Mouse (Mus musculus): ENCODE measurements around the gene Slc44a3. TPM values are rescaled to one million over a fixed set of nuclear protein-coding genes. Genes with fewer than 3 reads are reported as not detected.

Slc44a3 gene
- total RNA-seq, 1 experiment: 2.3 TPM

DNA sequence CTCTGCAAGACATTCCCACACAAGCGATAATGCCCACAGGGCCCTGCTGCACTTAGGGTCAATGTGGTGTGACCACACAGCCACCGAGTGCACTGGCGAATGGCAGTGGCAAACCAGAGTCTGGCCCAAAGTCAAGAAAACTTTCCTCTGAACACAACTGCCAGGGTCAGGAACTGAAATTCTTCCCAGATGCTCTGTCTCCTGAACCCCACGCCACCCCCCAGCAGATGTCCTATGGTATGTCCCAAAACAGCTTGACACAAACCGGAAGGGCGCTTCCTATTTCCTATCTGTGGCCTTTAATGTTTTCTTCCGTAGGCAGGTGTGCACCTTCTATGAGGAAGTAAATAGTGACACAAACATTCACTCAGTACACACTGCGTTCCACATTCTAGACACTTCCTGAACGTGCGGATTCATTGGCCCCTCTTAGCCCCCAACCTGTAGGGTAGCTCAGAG, 65.1 kb downstream of the Slc44a3 start:
- Histone ChIP-seq H3K9ac (ENCODE audit: insufficient read depth, low read depth, low read length, poor library complexity, severe bottlenecking) (no peak overlapping the region), H3K27ac (ENCODE audit: insufficient read depth, low read depth, low read length, poor library complexity, severe bottlenecking) (no peak overlapping the region)
- DNase-seq (ENCODE audit: low read depth, low spot score): no peak

DNA sequence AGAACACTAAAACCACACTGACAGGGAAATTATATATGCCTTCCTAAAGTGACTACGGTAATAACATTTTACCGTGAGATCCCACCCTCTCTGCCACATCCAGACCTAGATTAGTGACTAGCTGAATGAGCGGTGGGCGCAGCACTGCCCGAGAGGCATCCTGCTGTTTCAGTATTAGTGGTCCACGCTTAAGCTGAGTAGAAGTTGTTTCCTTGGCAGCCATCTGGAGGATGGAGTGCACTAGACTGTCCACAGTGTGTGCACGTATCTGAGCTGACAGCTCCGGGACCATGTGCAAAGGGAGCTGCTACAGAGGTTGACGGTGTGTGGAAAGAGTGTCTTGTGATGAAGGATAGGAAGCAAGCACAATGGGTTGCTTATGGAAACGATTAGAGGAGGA, 66.4 kb downstream of the Slc44a3 start:
- no peak overlapping the region for H3K9ac ChIP-seq (ENCODE audit: insufficient read depth, low read depth, low read length, poor library complexity, severe bottlenecking)
- no peak overlapping the region for H3K4me3 ChIP-seq (ENCODE audit: insufficient read depth in 1 of 2, low read depth in 1 of 2, low read length in 2 of 2, poor library complexity in 1 of 2, severe bottlenecking in 1 of 2)
- no peaks in the 10 kb centered on the region for H3K36me3 ChIP-seq (ENCODE audit: control insufficient read depth, insufficient read depth, low read length, poor library complexity, severe bottlenecking)
- DNase-seq (ENCODE audit: low read depth, low spot score): no peak
- in situ Hi-C loops (cut with MboI; ENCODE audit: low sequenced_read_pairs in 2 of 2, unreplicated experiment in 2 of 2): no loop called here
- no peak overlapping the region for H3K27ac ChIP-seq (ENCODE audit: insufficient read depth, low read depth, low read length, poor library complexity, severe bottlenecking)
- no peaks in the 10 kb centered on the region for H3K9me3 ChIP-seq (ENCODE audit: control insufficient read depth, insufficient read depth, low read depth, low read length)
- peaks cover 5 to 13% of the 10 kb centered on the region in 2 experiments; a peak in 2 of 4 replicates for H3K4me1 ChIP-seq (ENCODE audit: control insufficient read depth in 2 of 2, insufficient read depth in 2 of 2, low read length in 2 of 2, poor library complexity in 1 of 2)
- TF ChIP-seq MAFK (IDR thresholded peaks at IDR 0.05; ENCODE audit: insufficient read depth, low read depth, low read length) (no peak), HCFC1 (IDR thresholded peaks at IDR 0.05; ENCODE audit: borderline replicate concordance, insufficient read depth, low read length) (no peak), CHD2 (IDR thresholded peaks at IDR 0.05; ENCODE audit: low read depth, low read length) (no peak), ZNF384 (IDR thresholded peaks at IDR 0.05; ENCODE audit: low read depth, low read length) (no peak), ZC3H11A (IDR thresholded peaks at IDR 0.05; ENCODE audit: borderline replicate concordance, low read depth, low read length) (no peak)

More for the DNA sequence above, 65.1 kb downstream of the Slc44a3 start:
- no peak overlapping the region for H3K4me3 ChIP-seq (ENCODE audit: insufficient read depth in 1 of 2, low read depth in 1 of 2, low read length in 2 of 2, poor library complexity in 1 of 2, severe bottlenecking in 1 of 2)
- H3K9me3 ChIP-seq (ENCODE audit: control insufficient read depth, insufficient read depth, low read depth, low read length): no peaks in the 10 kb centered on the region
- no peaks in the 10 kb centered on the region for H3K36me3 ChIP-seq (ENCODE audit: control insufficient read depth, insufficient read depth, low read length, poor library complexity, severe bottlenecking)
- in situ Hi-C loops (cut with MboI; ENCODE audit: low sequenced_read_pairs in 2 of 2, unreplicated experiment in 2 of 2): no loop called here
- H3K4me1 ChIP-seq (ENCODE audit: control insufficient read depth in 2 of 2, insufficient read depth in 2 of 2, low read length in 2 of 2, poor library complexity in 1 of 2): peaks cover 5 to 16% of the 10 kb centered on the region in 2 experiments; a peak in 2 of 4 replicates
- TF ChIP-seq ZC3H11A (IDR thresholded peaks at IDR 0.05; ENCODE audit: borderline replicate concordance, low read depth, low read length) (no peak), HCFC1 (IDR thresholded peaks at IDR 0.05; ENCODE audit: borderline replicate concordance, insufficient read depth, low read length) (no peak), ZNF384 (IDR thresholded peaks at IDR 0.05; ENCODE audit: low read depth, low read length) (no peak), MAFK (IDR thresholded peaks at IDR 0.05; ENCODE audit: insufficient read depth, low read depth, low read length) (no peak), CHD2 (IDR thresholded peaks at IDR 0.05; ENCODE audit: low read depth, low read length) (no peak)

- no peak overlapping the region for H3K4me3 ChIP-seq (ENCODE audit: insufficient read depth in 1 of 2, low read depth in 1 of 2, low read length in 2 of 2, poor library complexity in 1 of 2, severe bottlenecking in 1 of 2)
- no peak overlapping the region for H3K27ac ChIP-seq (ENCODE audit: insufficient read depth, low read depth, low read length, poor library complexity, severe bottlenecking)
- H3K4me1 ChIP-seq (ENCODE audit: control insufficient read depth in 2 of 2, insufficient read depth in 2 of 2, low read length in 2 of 2, poor library complexity in 1 of 2): peaks cover 5 to 16% of the 10 kb centered on the region in 2 experiments; a peak in 2 of 4 replicates
- in situ Hi-C loops (cut with MboI; ENCODE audit: low sequenced_read_pairs in 2 of 2, unreplicated experiment in 2 of 2): no loop called here
- H3K9ac ChIP-seq (ENCODE audit: insufficient read depth, low read depth, low read length, poor library complexity, severe bottlenecking): no peak overlapping the region
- TF ChIP-seq ZC3H11A (IDR thresholded peaks at IDR 0.05; ENCODE audit: borderline replicate concordance, low read depth, low read length): no peak
- no peak for DNase-seq (ENCODE audit: low read depth, low spot score)
- H3K36me3 ChIP-seq (ENCODE audit: control insufficient read depth, insufficient read depth, low read length, poor library complexity, severe bottlenecking): no peaks in the 10 kb centered on the region
- H3K9me3 ChIP-seq (ENCODE audit: control insufficient read depth, insufficient read depth, low read depth, low read length): no peaks in the 10 kb centered on the region
Observed at GRCm38 (mm10) chr3:121464733-121465305, 67.4 kb downstream of the Slc44a3 start.

DNA sequence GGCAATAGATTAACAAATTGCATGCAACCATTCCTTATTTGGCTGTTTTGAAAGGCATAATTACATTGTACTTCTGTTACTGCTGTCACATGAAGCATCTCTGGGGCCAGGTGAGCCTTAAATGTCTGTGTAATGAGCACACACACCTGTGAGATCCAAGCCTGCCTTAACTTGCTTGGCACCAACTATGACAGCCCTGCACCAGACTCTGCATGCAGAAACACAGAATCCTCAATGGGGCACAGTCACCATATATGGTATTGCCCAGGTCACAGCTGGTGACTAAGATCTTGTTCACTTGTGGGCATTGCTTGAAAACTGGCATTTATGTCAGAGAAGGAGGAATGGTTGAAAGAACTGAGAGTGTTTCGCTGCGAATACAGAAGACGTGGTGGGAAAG, 69.4 kb downstream of the Slc44a3 start:
- H3K4me3 ChIP-seq (ENCODE audit: insufficient read depth in 1 of 2, low read depth in 1 of 2, low read length in 2 of 2, poor library complexity in 1 of 2, severe bottlenecking in 1 of 2): no peak overlapping the region
- DNase-seq (ENCODE audit: low read depth, low spot score): no peak
- H3K4me1 ChIP-seq (ENCODE audit: control insufficient read depth in 2 of 2, insufficient read depth in 2 of 2, low read length in 2 of 2, poor library complexity in 1 of 2): peaks cover 0 to 17% of the 10 kb centered on the region in 2 experiments; a peak in 1 of 4 replicates
- in situ Hi-C loops (cut with MboI; ENCODE audit: low sequenced_read_pairs in 2 of 2, unreplicated experiment in 2 of 2): no loop called here
- H3K9me3 ChIP-seq (ENCODE audit: control insufficient read depth, insufficient read depth, low read depth, low read length): no peaks in the 10 kb centered on the region
- TF ChIP-seq CHD2 (IDR thresholded peaks at IDR 0.05; ENCODE audit: low read depth, low read length) (no peak), ZNF384 (IDR thresholded peaks at IDR 0.05; ENCODE audit: low read depth, low read length) (no peak), MAFK (IDR thresholded peaks at IDR 0.05; ENCODE audit: insufficient read depth, low read depth, low read length) (no peak), ZC3H11A (IDR thresholded peaks at IDR 0.05; ENCODE audit: borderline replicate concordance, low read depth, low read length) (no peak), HCFC1 (IDR thresholded peaks at IDR 0.05; ENCODE audit: borderline replicate concordance, insufficient read depth, low read length) (no peak)
- H3K27ac ChIP-seq (ENCODE audit: insufficient read depth, low read depth, low read length, poor library complexity, severe bottlenecking): no peak overlapping the region
- H3K36me3 ChIP-seq (ENCODE audit: control insufficient read depth, insufficient read depth, low read length, poor library complexity, severe bottlenecking): peaks cover 8% of the 10 kb centered on the region
- no peak overlapping the region for H3K9ac ChIP-seq (ENCODE audit: insufficient read depth, low read depth, low read length, poor library complexity, severe bottlenecking)

GRCm38 (mm10) chr3:121461477-121461876, 70.7 kb downstream of the Slc44a3 start:
- Histone ChIP-seq H3K4me3 (ENCODE audit: insufficient read depth in 1 of 2, low read depth in 1 of 2, low read length in 2 of 2, poor library complexity in 1 of 2, severe bottlenecking in 1 of 2) (no peak overlapping the region), H3K36me3 (ENCODE audit: control insufficient read depth, insufficient read depth, low read length, poor library complexity, severe bottlenecking) (peaks cover 13% of the 10 kb centered on the region), H3K9me3 (ENCODE audit: control insufficient read depth, insufficient read depth, low read depth, low read length) (no peaks in the 10 kb centered on the region), H3K4me1 (ENCODE audit: control insufficient read depth in 2 of 2, insufficient read depth in 2 of 2, low read length in 2 of 2, poor library complexity in 1 of 2) (peaks cover 0 to 12% of the 10 kb centered on the region in 2 experiments; a peak in 1 of 4 replicates), H3K9ac (ENCODE audit: insufficient read depth, low read depth, low read length, poor library complexity, severe bottlenecking) (no peak overlapping the region), H3K27ac (ENCODE audit: insufficient read depth, low read depth, low read length, poor library complexity, severe bottlenecking) (no peak overlapping the region)
- TF ChIP-seq HCFC1 (IDR thresholded peaks at IDR 0.05; ENCODE audit: borderline replicate concordance, insufficient read depth, low read length) (no peak), MAFK (IDR thresholded peaks at IDR 0.05; ENCODE audit: insufficient read depth, low read depth, low read length) (no peak), ZNF384 (IDR thresholded peaks at IDR 0.05; ENCODE audit: low read depth, low read length) (no peak), ZC3H11A (IDR thresholded peaks at IDR 0.05; ENCODE audit: borderline replicate concordance, low read depth, low read length) (no peak), CHD2 (IDR thresholded peaks at IDR 0.05; ENCODE audit: low read depth, low read length) (no peak)
- in situ Hi-C loops (cut with MboI; ENCODE audit: low sequenced_read_pairs in 2 of 2, unreplicated experiment in 2 of 2): no loop called here
- no peak for DNase-seq (ENCODE audit: low read depth, low spot score)
